Mouse (Mus musculus): ENCODE measurements around the gene Pnp2. TPM values are rescaled to one million over a fixed set of nuclear protein-coding genes. Genes with fewer than 3 reads are reported as not detected.

Gene Pnp2
- polyA plus RNA-seq, 1 experiment from 2014 or later = 0.39 TPM

DNA sequence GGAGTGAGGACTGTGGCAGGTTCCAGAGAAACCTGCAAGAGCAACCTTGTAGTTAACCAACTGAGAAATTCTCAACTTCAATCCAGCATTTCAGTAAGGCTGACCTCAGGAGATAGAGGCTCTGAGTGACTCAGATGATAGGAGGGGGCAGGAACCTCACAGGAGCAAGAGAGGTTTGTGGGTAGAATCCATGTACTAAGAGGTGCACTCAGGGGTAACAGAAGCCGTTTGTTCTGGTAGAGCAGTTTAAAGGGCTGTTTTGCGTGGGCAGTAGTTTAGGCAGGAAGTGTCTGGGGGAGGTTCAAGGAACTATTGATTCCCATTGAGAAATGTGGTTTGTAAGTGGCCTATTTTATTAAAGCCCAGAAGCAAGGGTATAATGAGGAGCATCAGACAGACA lies 25.4 kb downstream of the Pnp2 start:
- Histone ChIP-seq H3K9me3 (ENCODE audit: control insufficient read depth, low read length) (no peaks in the 10 kb centered on the region), H3K27ac (ENCODE audit: low read depth, low read length) (no peak overlapping the region), H3K4me2 (ENCODE audit: low read depth, low read length, severe bottlenecking) (no peak overlapping the region), H3K4me1 (replicated peaks; ENCODE audit: control insufficient read depth, insufficient read depth, low read length) (peaks cover 4% of the 10 kb centered on the region; the same call in 1 of the 2 replicates), H3K9ac (ENCODE audit: low read length) (no peak overlapping the region), H3K36me3 (ENCODE audit: control insufficient read depth, insufficient read depth, low read length) (no peaks in the 10 kb centered on the region), H3K4me3 (ENCODE audit: low read depth, low read length) (no peak overlapping the region), H3K27me3 (ENCODE audit: control insufficient read depth, insufficient read depth, low read length) (no peaks in the 10 kb centered on the region)
- WGBS = 54% methylated on average over 2 of the region's 2 CpGs
- ATAC-seq (replicated peaks; ENCODE audit: low FRiP score) (no peak), DNase-seq (ENCODE audit: low spot score) (no peak)

DNA sequence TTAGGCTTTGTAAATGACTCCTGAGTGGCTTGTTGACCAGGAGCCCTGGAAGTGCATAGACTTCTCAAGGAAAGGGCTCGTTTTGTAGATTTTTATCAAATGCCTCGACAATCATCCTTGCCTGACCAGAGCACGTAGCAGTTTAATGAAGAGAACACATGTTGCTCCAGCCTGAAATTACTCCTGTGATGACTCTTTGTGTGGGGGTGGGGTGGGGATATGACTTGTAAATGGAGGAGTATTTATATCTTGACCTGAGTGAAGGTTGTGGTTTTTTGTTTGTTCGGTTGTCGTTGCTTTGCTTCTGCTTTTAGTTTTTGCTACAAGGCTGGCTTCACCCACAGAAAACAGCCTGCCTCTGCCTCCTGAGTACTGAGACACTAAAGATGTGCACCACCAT lies 26.0 kb downstream of the Pnp2 start:
- ATAC-seq (replicated peaks; ENCODE audit: low FRiP score) = no peak
- no peak overlapping the region for H3K9ac ChIP-seq (ENCODE audit: low read length)
- no peak overlapping the region for H3K4me3 ChIP-seq (ENCODE audit: low read depth, low read length)
- H3K36me3 ChIP-seq (ENCODE audit: control insufficient read depth, insufficient read depth, low read length) = no peaks in the 10 kb centered on the region
- H3K4me1 ChIP-seq (replicated peaks; ENCODE audit: control insufficient read depth, insufficient read depth, low read length) = peaks cover under 1% of the 10 kb centered on the region; the same call in 1 of the 2 replicates
- 93% methylated on average over 5 of the region's 5 CpGs for WGBS
- DNase-seq (ENCODE audit: low spot score) = no peak
- H3K27me3 ChIP-seq (ENCODE audit: control insufficient read depth, insufficient read depth, low read length) = no peaks in the 10 kb centered on the region
- no peak overlapping the region for H3K4me2 ChIP-seq (ENCODE audit: low read depth, low read length, severe bottlenecking)
- no peaks in the 10 kb centered on the region for H3K9me3 ChIP-seq (ENCODE audit: control insufficient read depth, low read length)
- H3K27ac ChIP-seq (ENCODE audit: low read depth, low read length) = no peak overlapping the region

DNA sequence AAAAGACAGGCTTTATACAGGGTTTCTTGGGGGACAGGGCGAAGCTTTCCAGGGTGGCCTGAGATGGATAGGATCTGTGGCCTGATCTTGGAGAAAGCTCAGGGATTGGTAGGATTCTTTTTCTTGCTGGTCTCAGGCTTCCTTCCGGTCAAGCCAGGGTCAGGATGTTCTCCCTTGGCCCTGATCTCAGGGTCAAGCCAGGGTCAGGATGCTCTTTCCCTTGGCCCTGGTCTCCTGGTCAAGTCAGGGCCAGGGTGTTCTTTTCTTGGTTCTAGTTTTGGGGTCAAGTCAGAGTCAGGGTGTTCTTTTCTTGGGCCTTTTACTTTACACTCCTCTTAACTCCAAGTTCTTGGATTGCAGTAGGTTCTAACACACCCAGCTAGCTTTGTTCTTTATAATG lies 31.9 kb downstream of the Pnp2 start:
- H3K36me3 ChIP-seq (ENCODE audit: control insufficient read depth, insufficient read depth, low read length) = no peaks in the 10 kb centered on the region
- no peaks in the 10 kb centered on the region for H3K9me3 ChIP-seq (ENCODE audit: control insufficient read depth, low read length)
- DNase-seq (ENCODE audit: low spot score) (no peak), ATAC-seq (replicated peaks; ENCODE audit: low FRiP score) (no peak)
- 97% methylated on average over 2 of the region's 2 CpGs for WGBS
- no peak overlapping the region for H3K4me3 ChIP-seq (ENCODE audit: low read depth, low read length)
- no peak overlapping the region for H3K4me2 ChIP-seq (ENCODE audit: low read depth, low read length, severe bottlenecking)
- no peaks in the 10 kb centered on the region for H3K4me1 ChIP-seq (replicated peaks; ENCODE audit: control insufficient read depth, insufficient read depth, low read length)
- no peak overlapping the region for H3K9ac ChIP-seq (ENCODE audit: low read length)
- H3K27ac ChIP-seq (ENCODE audit: low read depth, low read length) = no peak overlapping the region
- H3K27me3 ChIP-seq (ENCODE audit: control insufficient read depth, insufficient read depth, low read length) = no peaks in the 10 kb centered on the region

DNA sequence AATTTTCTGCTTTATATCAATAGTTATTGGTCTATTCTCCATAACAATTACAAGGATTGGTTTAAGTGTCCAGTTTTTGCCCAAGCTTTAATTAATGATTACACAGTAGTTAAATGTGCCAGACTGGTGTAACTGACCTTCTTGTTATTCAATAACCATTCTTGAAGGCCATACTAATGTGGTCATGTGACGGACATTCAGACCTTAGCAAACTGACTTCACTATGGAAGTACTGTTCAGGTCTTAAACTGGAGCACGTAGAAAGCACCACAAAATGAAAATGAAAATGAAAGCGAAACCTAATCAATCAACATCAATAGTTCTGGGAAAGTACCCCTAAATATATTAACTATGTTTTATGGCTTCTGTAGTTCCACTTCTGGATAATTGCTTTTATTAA lies 35.2 kb downstream of the Pnp2 start:
- H3K9ac ChIP-seq (ENCODE audit: low read length) = no peak overlapping the region
- no peak overlapping the region for H3K4me2 ChIP-seq (ENCODE audit: low read depth, low read length, severe bottlenecking)
- no peaks in the 10 kb centered on the region for H3K9me3 ChIP-seq (ENCODE audit: control insufficient read depth, low read length)
- no peak overlapping the region for H3K4me3 ChIP-seq (ENCODE audit: low read depth, low read length)
- WGBS = 80% methylated on average over 3 of the region's 3 CpGs
- H3K27ac ChIP-seq (ENCODE audit: low read depth, low read length) = no peak overlapping the region
- H3K36me3 ChIP-seq (ENCODE audit: control insufficient read depth, insufficient read depth, low read length) = no peaks in the 10 kb centered on the region
- H3K4me1 ChIP-seq (replicated peaks; ENCODE audit: control insufficient read depth, insufficient read depth, low read length) = no peaks in the 10 kb centered on the region
- no peak for ATAC-seq (replicated peaks; ENCODE audit: low FRiP score)
- DNase-seq (ENCODE audit: low spot score) = no peak
- H3K27me3 ChIP-seq (ENCODE audit: control insufficient read depth, insufficient read depth, low read length) = no peaks in the 10 kb centered on the region

DNA sequence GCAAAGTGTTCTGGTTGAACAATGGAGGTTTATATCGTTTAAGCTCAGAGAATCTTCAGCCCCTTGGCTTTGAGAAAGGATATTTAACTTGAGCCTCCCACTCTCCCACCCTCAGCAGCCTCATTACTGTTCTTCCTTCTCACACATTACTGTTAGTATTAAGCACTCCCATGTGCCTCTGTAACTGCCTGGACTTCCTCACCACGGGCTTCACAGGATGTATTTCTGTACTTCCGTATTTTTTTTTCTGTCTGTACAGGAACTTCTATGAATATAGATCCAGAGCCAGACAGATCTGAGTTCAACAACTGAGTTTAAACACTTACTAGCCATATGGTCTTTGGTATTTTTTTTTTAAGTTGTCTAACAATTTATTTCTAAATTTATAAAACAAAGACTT lies 41.3 kb downstream of the Pnp2 start:
- 89% methylated on average over 3 of the region's 3 CpGs for WGBS
- H3K4me3 ChIP-seq (ENCODE audit: low read depth, low read length) = no peak overlapping the region
- no peak overlapping the region for H3K27ac ChIP-seq (ENCODE audit: low read depth, low read length)
- H3K36me3 ChIP-seq (ENCODE audit: control insufficient read depth, insufficient read depth, low read length) = no peaks in the 10 kb centered on the region
- H3K9me3 ChIP-seq (ENCODE audit: control insufficient read depth, low read length) = no peaks in the 10 kb centered on the region
- ATAC-seq (replicated peaks; ENCODE audit: low FRiP score) = no peak
- H3K27me3 ChIP-seq (ENCODE audit: control insufficient read depth, insufficient read depth, low read length) = no peaks in the 10 kb centered on the region
- DNase-seq (ENCODE audit: low spot score) = no peak
- H3K9ac ChIP-seq (ENCODE audit: low read length) = no peak overlapping the region
- H3K4me1 ChIP-seq (replicated peaks; ENCODE audit: control insufficient read depth, insufficient read depth, low read length) = no peaks in the 10 kb centered on the region
- H3K4me2 ChIP-seq (ENCODE audit: low read depth, low read length, severe bottlenecking) = no peak overlapping the region

DNA sequence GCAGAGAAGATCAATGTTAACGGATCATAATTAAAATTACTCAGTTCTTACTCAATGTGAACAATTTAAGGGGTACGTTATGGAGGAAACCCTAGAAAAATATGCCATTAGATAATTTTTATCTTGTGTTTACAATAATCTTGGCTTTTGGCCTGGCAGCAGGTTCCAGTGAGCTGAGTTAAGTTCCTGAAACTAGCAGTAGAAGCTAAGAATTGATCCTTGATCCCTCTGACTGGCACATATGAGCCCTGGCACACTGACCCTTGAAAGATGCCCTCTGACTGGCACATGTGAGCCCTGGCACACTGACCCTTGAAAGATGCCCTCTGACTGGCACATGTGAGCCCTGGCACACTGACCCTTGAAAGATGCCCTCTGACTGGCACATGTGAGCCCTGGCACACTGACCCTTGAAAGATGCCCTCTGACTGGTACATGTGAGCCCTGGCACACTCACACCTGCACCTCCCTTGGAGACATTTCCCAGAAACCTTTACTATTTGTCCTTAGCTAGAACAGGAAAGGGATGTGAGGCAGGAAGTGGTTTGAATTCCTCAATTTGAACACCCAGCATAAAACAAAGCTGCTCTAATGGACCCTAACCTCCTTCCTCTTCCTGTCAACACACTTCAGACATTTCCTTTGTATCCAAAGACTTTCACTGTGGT lies 42.3 kb downstream of the Pnp2 start:
- DNase-seq (ENCODE audit: low spot score) (no peak), ATAC-seq (replicated peaks; ENCODE audit: low FRiP score) (no peak)
- Histone ChIP-seq H3K36me3 (ENCODE audit: control insufficient read depth, insufficient read depth, low read length) (no peaks in the 10 kb centered on the region), H3K4me3 (ENCODE audit: low read depth, low read length) (no peak overlapping the region), H3K9me3 (ENCODE audit: control insufficient read depth, low read length) (no peaks in the 10 kb centered on the region), H3K4me1 (replicated peaks; ENCODE audit: control insufficient read depth, insufficient read depth, low read length) (no peaks in the 10 kb centered on the region), H3K27me3 (ENCODE audit: control insufficient read depth, insufficient read depth, low read length) (no peaks in the 10 kb centered on the region), H3K9ac (ENCODE audit: low read length) (no peak overlapping the region), H3K4me2 (ENCODE audit: low read depth, low read length, severe bottlenecking) (no peak overlapping the region), H3K27ac (ENCODE audit: low read depth, low read length) (no peak overlapping the region)
- 88% methylated on average over 2 of the region's 2 CpGs for WGBS

DNA sequence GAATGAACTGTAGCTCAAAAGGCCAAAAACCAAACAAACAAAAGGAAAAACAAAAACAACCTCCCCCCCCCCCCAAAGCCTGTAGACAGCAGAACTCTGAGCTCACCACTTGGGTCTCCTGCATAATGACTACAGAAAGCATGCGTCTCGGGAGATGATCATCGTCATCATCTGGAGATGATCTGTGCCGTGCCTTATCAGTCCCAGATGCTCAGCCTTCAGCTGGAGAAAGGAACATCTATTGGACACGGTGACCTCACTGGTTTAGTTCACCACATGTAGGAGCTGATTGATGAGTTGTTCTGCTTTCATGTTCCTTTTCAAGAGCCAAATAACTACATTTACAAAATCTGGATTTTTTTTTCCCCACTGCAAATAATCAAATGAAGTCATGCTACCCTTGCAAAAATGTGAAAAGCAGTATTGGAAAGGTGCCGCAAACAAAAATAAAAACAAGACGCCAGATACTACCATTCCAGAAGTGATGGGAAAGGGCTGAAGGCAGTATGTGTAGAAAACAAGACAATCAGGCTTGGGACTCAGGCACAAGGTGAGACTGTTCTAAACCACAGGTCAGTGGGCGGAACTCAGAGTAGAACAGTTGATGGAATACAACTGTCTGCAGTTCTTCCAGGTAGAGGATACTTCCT lies 51.5 kb downstream of the Pnp2 start, which contains the start of gene Rnase10:
Gene Rnase10, plus strand, starts transcription at position 600 of the 650 bp plus-strand sequence.
- Histone ChIP-seq H3K4me2 (ENCODE audit: low read depth, low read length, severe bottlenecking) (no peak within 1 kb of the TSS), H3K9ac (ENCODE audit: low read length) (no peak within 1 kb of the TSS), H3K27me3 (ENCODE audit: control insufficient read depth, insufficient read depth, low read length) (no peaks in the 10 kb centered on the region), H3K36me3 (ENCODE audit: control insufficient read depth, insufficient read depth, low read length) (no peaks in the 10 kb centered on the region), H3K27ac (ENCODE audit: low read depth, low read length) (no peak within 1 kb of the TSS), H3K4me3 (ENCODE audit: low read depth, low read length) (no peak within 1 kb of the TSS), H3K4me1 (replicated peaks; ENCODE audit: control insufficient read depth, insufficient read depth, low read length) (no peaks in the 10 kb centered on the region), H3K9me3 (ENCODE audit: control insufficient read depth, low read length) (no peaks in the 10 kb centered on the region)
- ATAC-seq (replicated peaks; ENCODE audit: low FRiP score) = no peak
- DNase-seq (ENCODE audit: low spot score) = no peak
- 84% methylated on average over 8 of the region's 8 CpGs for WGBS

DNA sequence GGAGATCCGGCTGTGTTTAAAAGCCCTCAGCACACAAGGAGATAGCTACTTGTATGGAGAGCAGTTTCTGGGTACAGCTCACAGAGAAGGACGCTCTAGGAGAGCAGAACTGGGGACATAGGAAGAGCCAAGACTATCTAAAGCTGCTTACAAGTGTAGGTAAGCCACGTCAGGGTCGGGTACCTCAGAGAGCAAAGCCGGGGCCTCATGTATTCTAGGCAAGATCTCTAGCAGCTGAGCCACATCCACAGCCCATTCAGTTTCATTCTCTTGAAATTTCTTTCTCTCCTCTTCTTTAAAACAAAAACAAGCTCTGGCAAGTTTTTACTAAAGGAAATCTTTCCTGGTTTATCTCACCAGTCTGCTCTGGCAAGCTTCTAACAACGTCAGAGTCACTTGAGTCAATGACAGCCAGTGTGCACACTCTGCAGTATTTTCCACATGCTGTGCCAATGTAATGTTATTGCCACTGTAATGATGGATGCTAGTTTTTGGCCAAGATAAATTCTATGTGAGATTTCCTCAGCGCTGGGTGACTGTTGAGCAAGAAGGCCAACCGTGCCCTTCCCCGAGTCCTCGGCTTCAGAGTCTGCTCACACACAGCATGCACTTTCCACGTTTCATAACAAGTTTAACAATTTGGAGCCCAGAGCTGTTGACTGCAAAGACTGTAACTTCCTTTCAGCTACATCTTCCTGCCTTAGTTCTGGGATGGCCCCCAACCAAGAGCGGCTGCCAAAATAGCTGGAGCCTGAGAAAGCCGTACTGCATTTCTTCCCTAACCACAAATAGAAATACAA lies 52.3 kb downstream of the Pnp2 start:
- DNase-seq (ENCODE audit: low spot score) = no peak

More for the DNA sequence above, 52.3 kb downstream of the Pnp2 start:
- ATAC-seq (replicated peaks; ENCODE audit: low FRiP score) = no peak
- H3K4me1 ChIP-seq (replicated peaks; ENCODE audit: control insufficient read depth, insufficient read depth, low read length) = no peaks in the 10 kb centered on the region
- H3K9ac ChIP-seq (ENCODE audit: low read length) = no peak overlapping the region
- WGBS = 88% methylated on average over 13 of the region's 13 CpGs
- H3K27me3 ChIP-seq (ENCODE audit: control insufficient read depth, insufficient read depth, low read length) = no peaks in the 10 kb centered on the region
- no peaks in the 10 kb centered on the region for H3K36me3 ChIP-seq (ENCODE audit: control insufficient read depth, insufficient read depth, low read length)
- H3K9me3 ChIP-seq (ENCODE audit: control insufficient read depth, low read length) = no peaks in the 10 kb centered on the region
- no peak overlapping the region for H3K4me3 ChIP-seq (ENCODE audit: low read depth, low read length)
- no peak overlapping the region for H3K27ac ChIP-seq (ENCODE audit: low read depth, low read length)
- H3K4me2 ChIP-seq (ENCODE audit: low read depth, low read length, severe bottlenecking) = no peak overlapping the region
